Mouse (Mus musculus): ENCODE data around the gene Tax1bp1.
A peak's percentile ranks its signal among the peaks of the same experiment; 100 is the strongest.

Gene Tax1bp1

GRCm38 (mm10) chr6:52705280-52705679 is 8.2 kb upstream of the Tax1bp1 start:
- no peak for DNase-seq (ENCODE audit: low spot score in 2 of 2)

DNA sequence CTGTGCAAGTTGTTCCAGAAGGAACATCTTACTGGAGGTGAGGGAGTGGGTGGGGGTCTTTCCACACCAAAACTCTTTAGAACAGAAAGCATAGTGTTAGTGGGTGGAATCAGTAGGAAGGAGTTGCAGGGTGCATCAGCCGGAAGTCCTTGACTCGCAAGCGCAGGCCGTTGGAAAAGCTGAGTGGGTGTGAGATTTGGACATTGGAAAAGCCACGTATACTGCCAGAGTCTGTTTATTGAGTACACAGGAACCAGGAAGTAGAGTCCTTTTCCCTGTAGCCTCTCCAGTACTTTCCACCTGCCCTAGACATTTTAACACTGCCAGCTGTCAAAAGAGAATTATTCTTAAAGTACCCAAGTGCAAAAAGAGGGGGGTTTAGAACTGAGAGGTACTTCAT is 5.7 kb upstream of the Tax1bp1 start:
- DNase-seq (ENCODE audit: low spot score in 2 of 2), result no peak

- no peak for DNase-seq (ENCODE audit: low spot score in 2 of 2)
Observed at GRCm38 (mm10) chr6:52712563-52712962, 966 bp upstream of the Tax1bp1 start.

DNA sequence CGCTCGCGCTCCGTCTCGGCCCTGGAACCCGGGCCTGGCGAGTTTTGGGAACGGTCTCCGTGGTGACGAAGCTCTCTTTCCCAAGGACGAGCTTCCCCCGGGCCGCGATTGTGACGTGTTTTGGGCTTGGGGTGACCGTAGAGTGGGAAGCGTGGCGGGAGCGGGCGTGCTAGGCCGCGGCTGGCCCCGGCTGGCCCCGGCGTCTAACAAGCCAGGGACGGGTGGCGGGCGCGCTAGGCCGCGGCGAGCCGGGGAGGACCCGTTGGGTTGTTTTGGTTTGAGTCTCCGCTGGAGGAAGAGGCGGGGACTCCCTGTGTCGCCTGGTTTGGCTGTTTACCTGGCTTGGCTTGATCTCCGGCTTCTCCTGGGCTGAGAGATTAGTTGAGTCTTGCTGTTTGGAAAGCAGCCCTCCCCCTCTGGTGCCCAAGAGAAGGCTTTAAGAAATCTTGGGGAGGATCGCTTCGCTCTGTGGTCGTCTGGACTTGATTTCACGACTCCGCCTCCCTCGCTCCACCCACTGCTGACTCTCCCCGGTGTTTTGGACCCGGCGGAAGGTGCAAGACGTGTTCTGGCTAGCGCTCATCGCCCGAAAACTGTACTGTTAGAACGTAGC is 474 bp downstream of the Tax1bp1 start:
- peak; percentile 65 for DNase-seq (ENCODE audit: low spot score in 2 of 2)

DNA sequence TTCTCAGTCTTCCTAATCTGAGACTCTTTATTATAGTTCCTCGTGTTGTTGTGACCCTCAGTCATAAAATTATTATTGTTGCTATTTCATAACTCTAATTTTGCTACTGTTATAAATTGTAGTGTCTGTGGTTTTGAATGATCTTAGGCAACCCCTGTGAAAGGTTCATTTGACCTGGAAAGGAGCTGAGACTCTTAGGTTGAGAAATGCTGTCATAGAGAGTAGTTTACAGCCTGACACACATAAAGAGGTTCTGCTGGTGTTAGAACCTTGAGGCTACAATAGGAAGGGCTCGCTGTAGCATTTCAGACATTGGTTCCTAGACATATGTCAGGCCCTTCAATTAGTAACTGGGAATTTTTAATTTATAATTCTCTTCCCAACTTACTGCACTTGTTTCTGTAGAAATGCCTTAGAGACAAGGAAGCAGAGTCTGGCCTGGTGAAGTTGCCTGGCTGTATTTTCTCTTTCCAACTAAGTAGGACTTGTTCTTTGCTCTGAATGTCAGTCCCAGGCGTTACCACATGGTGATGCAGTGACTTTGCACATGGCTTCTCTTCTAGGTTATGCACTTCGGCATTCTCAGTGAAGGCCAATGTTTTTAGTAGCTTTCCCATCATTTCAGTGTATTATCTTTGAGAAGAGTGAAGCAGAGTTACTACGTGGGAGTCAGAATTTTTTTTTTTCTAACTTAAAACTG is 4.1 kb downstream of the Tax1bp1 start:
- DNase-seq (ENCODE audit: low spot score in 2 of 2), result no peak

- DNase-seq (ENCODE audit: low spot score in 2 of 2), result peak; percentile 40 to 76
Observed at GRCm38 (mm10) chr6:52724805-52725439, 11.4 kb downstream of the Tax1bp1 start.

DNA sequence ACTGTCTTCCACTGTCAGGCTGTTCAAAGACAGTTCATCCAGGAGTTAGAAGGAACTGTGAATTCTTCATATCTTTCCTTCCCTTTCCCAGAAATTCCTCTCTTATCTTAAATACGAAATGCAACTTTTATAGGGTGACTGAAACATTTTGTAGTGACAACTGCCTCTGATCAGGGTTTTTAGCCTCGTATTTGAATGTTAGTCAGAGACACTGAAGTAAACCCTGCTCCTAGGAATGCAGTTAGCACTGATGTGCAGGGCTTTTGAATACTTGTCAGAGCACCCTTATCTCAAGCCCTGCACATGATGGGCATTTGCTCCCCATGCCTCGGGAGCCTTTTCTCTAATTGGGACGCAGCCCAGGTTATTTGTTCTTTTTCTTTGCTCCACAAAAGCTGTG is 16.8 kb downstream of the Tax1bp1 start:
- DNase-seq (ENCODE audit: low spot score in 2 of 2), result no peak

- no peak for DNase-seq (ENCODE audit: low spot score in 2 of 2)
Observed at GRCm38 (mm10) chr6:52734630-52735029, 21.1 kb downstream of the Tax1bp1 start.

DNA sequence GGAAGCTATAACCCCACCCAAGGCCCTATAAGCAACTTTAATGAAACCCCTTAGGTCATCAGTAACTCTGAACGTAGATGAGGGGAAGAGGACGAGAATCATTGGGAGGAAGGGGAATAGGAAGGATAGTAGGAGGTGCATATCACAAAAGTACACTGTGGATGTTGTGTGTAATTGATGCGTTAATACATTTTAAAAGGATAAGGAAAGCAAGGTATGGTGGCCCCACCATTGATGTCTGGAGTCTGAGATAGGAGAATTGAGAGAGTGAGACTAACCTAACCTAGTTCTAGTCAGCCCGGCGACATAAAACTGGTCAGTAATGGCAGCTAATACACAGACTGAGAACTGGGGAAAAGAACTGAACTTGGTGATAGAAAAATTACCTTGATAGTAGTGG is 39.3 kb downstream of the Tax1bp1 start:
- no peak for DNase-seq (ENCODE audit: low spot score in 2 of 2)

GRCm38 (mm10) chr6:52765206-52765605 is 51.7 kb downstream of the Tax1bp1 start:
- DNase-seq (ENCODE audit: low spot score in 2 of 2), result no peak

- DNase-seq (ENCODE audit: low spot score in 2 of 2), result no peak
Observed at GRCm38 (mm10) chr6:52770789-52771188, 57.3 kb downstream of the Tax1bp1 start.

DNA sequence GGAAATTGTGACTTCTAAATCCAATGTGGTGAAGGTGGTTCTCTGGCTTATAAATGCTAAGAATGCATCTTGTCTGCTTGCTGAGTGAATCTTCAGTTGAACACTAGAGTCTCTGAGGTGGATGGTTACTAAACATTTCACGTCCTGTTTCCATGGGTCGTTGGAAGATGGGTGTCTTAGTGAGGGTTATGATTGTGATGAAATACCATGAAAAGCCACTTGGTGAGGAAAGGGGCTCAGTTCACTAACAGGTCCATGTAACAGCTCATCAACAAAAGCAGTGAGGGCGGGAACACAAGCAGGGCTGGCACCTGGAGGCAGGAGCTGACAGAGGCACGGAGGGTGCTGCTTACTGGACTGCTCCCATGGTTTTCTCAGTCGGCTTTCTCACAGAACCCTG is 59.6 kb downstream of the Tax1bp1 start:
- DNase-seq (ENCODE audit: low spot score in 2 of 2), result no peak

- peak in 1 of 2 experiments; percentile 14 for DNase-seq (ENCODE audit: low spot score in 2 of 2)
Observed at GRCm38 (mm10) chr6:52775350-52775749, 61.8 kb downstream of the Tax1bp1 start.

GRCm38 (mm10) chr6:52775956-52776355 is 62.4 kb downstream of the Tax1bp1 start:
- DNase-seq (ENCODE audit: low spot score in 2 of 2), result peak; percentile 32 to 59

DNA sequence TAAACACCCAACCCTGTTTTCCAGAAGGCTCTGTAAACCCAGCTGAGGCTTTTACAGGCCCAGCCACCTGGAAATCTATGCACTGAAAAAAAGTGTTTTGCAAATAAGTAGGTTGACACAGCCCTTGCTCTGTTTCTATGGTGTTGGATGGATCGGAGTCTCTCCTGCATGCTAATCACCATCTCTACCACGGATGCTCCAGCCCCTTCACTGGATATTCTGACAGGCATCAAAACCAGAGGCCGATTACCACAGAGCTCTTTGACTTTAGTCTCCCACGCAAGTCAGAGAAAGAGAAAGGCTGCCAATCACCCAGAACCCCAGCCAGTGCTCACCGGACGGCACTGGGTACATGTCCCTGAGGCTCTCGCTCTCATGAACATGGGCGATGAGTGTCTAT is 63.5 kb downstream of the Tax1bp1 start:
- DNase-seq (ENCODE audit: low spot score in 2 of 2), result no peak

GRCm38 (mm10) chr6:52778523-52778922 is 65.0 kb downstream of the Tax1bp1 start:
- no peak for DNase-seq (ENCODE audit: low spot score in 2 of 2)

DNA sequence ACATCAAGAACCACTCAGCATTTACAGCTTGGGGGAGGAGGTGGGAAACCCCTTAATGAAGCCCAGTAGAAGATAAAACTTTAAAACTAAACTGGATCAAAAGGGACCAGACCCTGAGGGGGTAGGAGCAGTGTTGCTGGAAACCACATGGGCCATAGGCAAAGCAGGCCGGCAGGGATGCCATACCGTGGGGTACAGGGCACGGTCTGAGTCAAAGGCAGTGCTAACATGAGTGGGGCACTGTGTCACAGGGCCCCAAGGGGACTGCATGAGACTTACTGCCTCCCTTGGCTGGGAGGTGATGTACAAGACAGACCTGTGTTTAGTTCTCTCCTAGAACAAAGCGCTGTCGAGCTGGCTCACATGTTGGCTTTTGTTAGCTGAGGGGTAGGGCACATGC is 66.0 kb downstream of the Tax1bp1 start:
- no peak for DNase-seq (ENCODE audit: low spot score in 2 of 2)

DNA sequence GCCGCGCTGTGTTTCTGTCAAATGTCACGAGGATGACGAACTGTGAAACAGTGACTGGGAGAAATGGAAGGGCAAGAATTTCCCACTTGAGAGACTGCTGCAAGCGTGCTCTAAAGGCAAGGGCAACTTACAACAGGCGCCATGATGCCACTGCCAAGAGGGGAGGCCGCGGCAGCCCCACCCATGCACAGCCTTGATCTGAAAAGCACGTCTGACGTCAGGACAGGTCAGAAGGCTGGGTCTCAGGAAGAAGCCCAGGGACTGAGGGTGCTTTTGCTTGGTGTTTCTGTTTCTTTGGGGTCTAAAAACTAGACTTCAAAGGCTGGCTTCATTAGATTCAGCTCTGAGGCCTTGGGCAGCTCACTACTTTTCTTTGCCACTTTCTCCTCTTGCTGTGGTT is 76.8 kb downstream of the Tax1bp1 start:
- DNase-seq (ENCODE audit: low spot score in 2 of 2), result no peak

- DNase-seq (ENCODE audit: low spot score in 2 of 2), result no peak
Observed at GRCm38 (mm10) chr6:52790781-52791180, 77.3 kb downstream of the Tax1bp1 start.

GRCm38 (mm10) chr6:52792455-52792854 is 78.9 kb downstream of the Tax1bp1 start:
- no peak for DNase-seq (ENCODE audit: low spot score in 2 of 2)

- DNase-seq (ENCODE audit: low spot score in 2 of 2), result no peak
Observed at GRCm38 (mm10) chr6:52795029-52795841, 81.7 kb downstream of the Tax1bp1 start.

DNA sequence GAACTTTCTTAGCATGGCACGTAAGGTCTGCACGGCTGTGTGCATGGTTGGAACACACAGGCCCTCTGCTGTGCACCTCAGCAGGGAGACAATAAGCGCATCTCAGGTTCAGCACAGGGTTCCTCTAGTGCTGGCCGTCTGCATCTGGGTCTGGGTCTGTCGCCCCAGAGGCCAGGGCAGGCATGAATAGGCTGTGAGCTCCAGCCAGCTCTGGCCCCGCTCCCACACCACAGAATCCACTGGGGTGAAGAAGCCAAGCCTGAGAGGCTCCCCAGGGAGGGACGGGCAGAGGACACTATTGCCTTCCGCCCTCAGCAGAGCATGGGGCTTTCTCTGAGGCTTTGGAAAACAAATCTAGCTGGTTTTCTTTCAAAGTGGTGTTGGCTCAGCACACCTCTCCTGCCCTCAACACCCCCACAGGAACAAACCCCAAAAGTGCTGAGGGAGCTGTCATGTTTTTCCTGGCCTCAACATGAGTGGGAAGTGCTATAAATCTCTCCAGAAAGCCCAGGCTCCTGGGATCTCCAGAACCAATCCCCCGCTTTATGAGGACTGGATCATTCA is 82.6 kb downstream of the Tax1bp1 start:
- DNase-seq (ENCODE audit: low spot score in 2 of 2), result no peak
